Mouse (Mus musculus): ENCODE measurements around the gene Cuedc1.

GRCm38 (mm10) chr11:88197153-88197576 is 99.3 kb downstream of the Cuedc1 start:
- TF ChIP-seq POLR2A (IDR thresholded peaks at IDR 0.05; ENCODE audit: low read depth, low read length) (no peak), CTCF (conservative IDR thresholded peaks at IDR 0.05; ENCODE audit: insufficient read depth, insufficient read length, low read depth, low read length) (peak; percentile 57)

Measured in kidney, adult 2 months (tissue).